Mouse (Mus musculus): ENCODE measurements at regions not wholly inside any gene's neighbourhood (a gene's known extent, or its start where the extent isn't known, plus 50 kb on each side); places are given as distances from the start of the nearest gene placed in this dataset.

- DNase-seq (ENCODE audit: low spot score): no peak
Measured at GRCm38 (mm10) chr14:24731872-24732525, 245.1 kb downstream of the Rps24 start.

GRCm38 (mm10) chr14:24733326-24733725 lies 246.4 kb downstream of the Rps24 start:
- no peak for DNase-seq (ENCODE audit: low spot score)

DNA sequence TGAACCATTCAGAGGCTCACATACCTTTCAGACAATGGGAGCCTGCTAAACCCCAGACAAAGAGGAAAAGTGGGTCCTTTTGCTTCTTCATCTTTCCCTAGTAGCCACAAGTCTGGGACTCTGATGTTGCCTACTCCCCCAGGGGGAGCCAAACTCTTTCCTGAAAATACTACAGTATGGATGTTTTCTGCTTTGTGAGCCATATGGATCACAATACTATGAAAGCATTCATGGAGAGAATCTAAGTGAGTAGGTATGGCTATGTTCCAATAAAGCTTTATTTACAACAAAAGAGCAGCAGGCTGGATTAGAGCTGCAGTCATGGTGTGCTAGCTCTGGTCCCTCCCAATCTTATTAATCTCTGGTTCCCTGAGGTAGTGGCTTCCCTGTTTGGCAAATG lies 251.9 kb downstream of the Rps24 start:
- no peak for DNase-seq (ENCODE audit: low spot score)

GRCm38 (mm10) chr14:24744451-24744850 lies 257.5 kb downstream of the Rps24 start:
- no peak for DNase-seq (ENCODE audit: low spot score)

DNA sequence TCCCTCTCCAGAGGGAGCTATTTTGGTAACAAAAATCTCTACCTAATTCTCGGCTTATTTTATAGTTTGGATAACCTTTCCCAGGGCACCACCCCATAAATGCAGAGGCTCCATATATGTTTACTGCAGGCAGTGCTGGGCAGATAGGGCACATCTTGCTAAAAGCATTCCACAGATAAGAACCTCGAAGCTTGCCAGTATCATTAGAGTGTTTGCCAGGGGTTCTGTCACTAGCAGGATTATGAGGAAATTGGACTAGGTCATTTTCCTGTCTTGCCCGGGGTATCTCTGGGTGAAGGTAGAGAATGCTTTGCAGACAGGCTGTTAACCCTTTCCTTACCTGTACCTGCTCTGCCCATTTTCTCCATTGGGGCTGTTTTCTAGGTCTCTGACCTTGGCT lies 258.8 kb downstream of the Rps24 start:
- DNase-seq (ENCODE audit: low spot score): no peak

GRCm38 (mm10) chr14:24747471-24747795 lies 260.5 kb downstream of the Rps24 start:
- no peak for DNase-seq (ENCODE audit: low spot score)

DNA sequence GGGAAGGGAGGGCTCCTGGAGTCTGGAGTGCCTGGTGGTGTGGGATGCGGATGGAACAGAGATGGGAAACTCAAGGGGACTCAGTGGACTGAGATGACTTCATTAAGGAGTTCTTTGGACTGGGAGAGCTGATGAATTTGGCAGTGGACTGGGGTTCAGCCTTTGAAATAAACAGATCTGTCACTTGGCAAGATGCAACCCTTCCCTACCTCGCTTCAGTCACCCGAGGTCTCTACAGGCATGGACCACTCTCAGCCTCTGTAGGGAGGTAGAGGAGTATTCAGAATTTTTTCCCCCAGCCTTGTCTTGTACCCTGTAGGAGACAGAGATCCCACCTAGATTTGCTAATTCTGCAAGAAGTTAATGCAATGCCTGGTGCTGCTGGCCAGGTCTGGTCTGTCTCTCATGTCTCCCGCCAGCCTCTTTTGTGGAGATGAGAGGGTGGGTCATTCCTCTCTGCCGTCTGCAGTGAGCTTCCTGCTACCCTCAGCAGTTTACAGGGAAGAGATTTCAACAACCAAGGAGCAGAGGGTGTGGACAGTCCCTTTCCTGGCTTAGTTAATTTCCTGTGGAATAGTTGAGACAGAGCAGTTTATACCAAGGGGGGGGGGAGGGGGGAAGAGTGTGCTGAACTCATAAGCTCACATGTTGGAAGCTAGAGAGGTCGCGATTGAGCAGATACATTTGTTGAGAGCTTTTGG lies 261.0 kb downstream of the Rps24 start:
- peak; percentile 11 for DNase-seq (ENCODE audit: low spot score)

- no peak for DNase-seq (ENCODE audit: low spot score)
Measured at GRCm38 (mm10) chr14:24748497-24748862, 261.6 kb downstream of the Rps24 start.

- no peak for DNase-seq (ENCODE audit: low spot score)
Measured at GRCm38 (mm10) chr14:24749313-24749712, 262.4 kb downstream of the Rps24 start.

- no peak for DNase-seq (ENCODE audit: low spot score)
Measured at GRCm38 (mm10) chr14:24751227-24751626, 264.3 kb downstream of the Rps24 start.

DNA sequence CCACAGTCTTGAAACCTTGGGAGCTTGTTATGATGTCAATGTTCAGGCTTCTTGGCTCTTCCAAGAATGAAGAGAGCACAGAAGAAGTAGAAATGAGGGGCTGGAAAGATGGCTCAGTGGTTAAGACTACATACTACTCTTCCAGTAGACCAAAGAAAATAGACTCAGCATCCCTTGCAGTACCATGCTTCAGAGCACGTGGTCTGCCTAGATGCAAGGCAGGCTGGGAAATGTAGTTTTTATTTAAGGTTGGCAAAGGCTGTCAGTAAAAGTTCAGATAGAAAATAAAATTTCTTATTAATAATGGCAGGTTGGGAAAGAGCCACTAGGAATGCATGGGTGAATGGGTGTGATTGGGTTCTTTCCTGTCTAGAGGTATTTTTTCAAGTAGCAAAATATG lies 267.8 kb downstream of the Rps24 start:
- no peak for DNase-seq (ENCODE audit: low spot score)

GRCm38 (mm10) chr14:24755426-24756117 lies 268.6 kb downstream of the Rps24 start:
- DNase-seq (ENCODE audit: low spot score): no peak

- DNase-seq (ENCODE audit: low spot score): no peak
Measured at GRCm38 (mm10) chr14:24757302-24757701, 270.4 kb downstream of the Rps24 start.

- no peak for DNase-seq (ENCODE audit: low spot score)
Measured at GRCm38 (mm10) chr14:24757843-24758242, 270.9 kb downstream of the Rps24 start.

DNA sequence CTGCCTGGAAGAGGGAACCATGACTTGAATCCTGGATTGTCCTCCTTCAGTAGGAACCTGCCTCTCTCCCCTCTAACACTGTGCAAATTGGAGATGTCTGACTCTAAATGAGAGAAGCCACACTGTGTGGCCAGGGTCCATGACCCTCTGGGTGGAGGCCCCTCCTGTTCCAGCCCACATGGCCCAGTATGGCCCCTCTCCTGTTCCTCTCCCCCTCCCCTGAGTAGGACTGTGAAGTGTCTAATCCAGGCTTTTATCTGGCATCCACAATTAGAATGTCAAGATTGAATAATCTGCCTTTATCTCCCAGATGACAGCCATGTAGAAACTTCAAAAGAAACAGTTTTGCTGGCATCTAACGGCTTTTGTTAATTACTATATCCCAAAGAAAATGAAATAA lies 274.0 kb downstream of the Rps24 start:
- no peak for DNase-seq (ENCODE audit: low spot score)

- DNase-seq (ENCODE audit: low spot score): no peak
Measured at GRCm38 (mm10) chr14:24762468-24763274, 275.7 kb downstream of the Rps24 start.

GRCm38 (mm10) chr14:24763275-24763812 lies 276.4 kb downstream of the Rps24 start:
- DNase-seq (ENCODE audit: low spot score): no peak

- no peak for DNase-seq (ENCODE audit: low spot score)
Measured at GRCm38 (mm10) chr14:24763845-24764244, 276.9 kb downstream of the Rps24 start.

DNA sequence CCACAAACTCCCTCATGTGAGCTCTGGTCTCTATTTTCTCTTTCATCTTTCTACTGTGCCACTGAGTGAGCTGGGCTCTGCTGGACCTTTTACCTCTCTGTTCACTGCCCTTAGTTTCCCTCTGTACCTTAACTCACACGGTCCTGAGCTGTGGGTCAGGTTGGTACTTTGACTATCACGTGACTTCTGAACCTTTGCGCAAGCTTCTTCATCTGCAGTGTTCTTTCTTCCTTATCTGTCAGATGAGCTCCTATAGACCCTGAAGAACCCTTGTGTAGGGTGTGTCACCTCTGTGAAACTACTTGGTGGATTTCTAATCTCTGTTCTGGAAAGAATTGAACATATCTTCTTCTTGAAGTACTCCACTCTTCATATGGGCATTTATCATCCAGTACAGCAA lies 279.3 kb downstream of the Rps24 start:
- DNase-seq (ENCODE audit: low spot score): no peak

DNA sequence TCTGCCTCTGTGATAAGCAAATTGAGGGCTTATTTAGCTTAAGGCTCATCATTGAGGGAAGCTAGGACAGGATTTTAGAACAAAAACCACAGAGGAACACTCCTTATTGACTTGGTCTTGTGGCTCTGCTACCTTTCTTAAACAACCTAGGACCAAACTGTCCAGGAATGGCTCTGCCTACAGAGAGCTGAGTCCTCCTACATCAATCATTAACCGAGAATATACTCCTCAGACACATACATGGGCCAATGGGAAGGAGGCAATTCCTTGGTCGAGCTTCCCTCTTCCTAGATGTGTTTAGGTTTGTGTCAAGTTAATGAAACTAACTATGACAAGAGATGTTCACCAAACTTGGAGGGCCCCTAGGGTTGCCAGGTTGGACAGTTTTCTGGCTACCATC lies 279.8 kb downstream of the Rps24 start:
- no peak for DNase-seq (ENCODE audit: low spot score)

- no peak for DNase-seq (ENCODE audit: low spot score)
Measured at GRCm38 (mm10) chr14:24767316-24767715, 280.4 kb downstream of the Rps24 start.

DNA sequence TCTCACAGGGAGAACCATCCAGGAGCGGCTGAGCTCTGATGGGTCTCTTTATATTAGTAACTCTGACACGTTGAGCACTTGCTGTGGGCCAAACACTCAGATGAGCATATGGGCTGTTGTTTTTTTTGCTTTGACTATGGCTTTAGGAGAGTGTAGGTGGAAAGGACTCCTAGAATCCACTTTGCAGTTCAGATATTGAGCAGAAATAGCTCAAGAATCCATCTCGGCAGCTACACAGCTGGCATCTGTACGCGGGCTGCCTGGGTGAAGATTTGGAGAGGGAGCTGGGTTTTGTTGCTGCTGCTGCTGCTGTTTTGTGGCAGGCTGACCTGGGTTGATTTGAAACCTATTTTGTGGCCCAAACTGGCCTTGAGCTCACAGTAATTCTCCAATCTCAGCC lies 281.0 kb downstream of the Rps24 start:
- no peak for DNase-seq (ENCODE audit: low spot score)
